Mouse (Mus musculus): ENCODE results near the gene Samm50.

The Samm50 gene

GRCm38 (mm10) chr15:84211564-84211963, 19.5 kb downstream of the Samm50 start:
- in situ Hi-C loops (cut with MseI, MboI) = no loop called here

GRCm38 (mm10) chr15:84212031-84212755, 20.2 kb downstream of the Samm50 start:
- in situ Hi-C loops (cut with MseI, MboI) = no loop called here

- in situ Hi-C loops (cut with MseI, MboI) = no loop called here
Observed at GRCm38 (mm10) chr15:84212756-84213105, 20.7 kb downstream of the Samm50 start.

GRCm38 (mm10) chr15:84213162-84213739, 21.2 kb downstream of the Samm50 start:
- in situ Hi-C loops (cut with MseI, MboI) = no loop called here

- in situ Hi-C loops (cut with MseI, MboI) = no loop called here
Observed at GRCm38 (mm10) chr15:84214476-84214875, 22.4 kb downstream of the Samm50 start.

GRCm38 (mm10) chr15:84215273-84215672, 23.2 kb downstream of the Samm50 start:
- in situ Hi-C loops (cut with MseI, MboI) = no loop called here

GRCm38 (mm10) chr15:84216026-84216425, 24.0 kb downstream of the Samm50 start:
- in situ Hi-C loops (cut with MseI, MboI) = no loop called here

GRCm38 (mm10) chr15:84216461-84217084, 24.5 kb downstream of the Samm50 start:
- in situ Hi-C loops (cut with MseI, MboI) = no loop called here

- in situ Hi-C loops (cut with MseI, MboI) = no loop called here
Observed at GRCm38 (mm10) chr15:84217969-84218782, 26.1 kb downstream of the Samm50 start.

GRCm38 (mm10) chr15:84218783-84219271, 26.8 kb downstream of the Samm50 start:
- in situ Hi-C loops (cut with MseI, MboI) = no loop called here

GRCm38 (mm10) chr15:84221539-84221938, 29.5 kb downstream of the Samm50 start:
- in situ Hi-C loops (cut with MseI, MboI) = no loop called here

GRCm38 (mm10) chr15:84223423-84223822, 31.4 kb downstream of the Samm50 start:
- in situ Hi-C loops (cut with MseI, MboI) = no loop called here

- in situ Hi-C loops (cut with MseI, MboI) = no loop called here
Observed at GRCm38 (mm10) chr15:84224779-84225178, 32.7 kb downstream of the Samm50 start.

GRCm38 (mm10) chr15:84226918-84227317, 34.9 kb downstream of the Samm50 start:
- in situ Hi-C loops (cut with MseI, MboI) = no loop called here

- in situ Hi-C loops (cut with MseI, MboI) = no loop called here
Observed at GRCm38 (mm10) chr15:84230661-84231060, 38.6 kb downstream of the Samm50 start.

GRCm38 (mm10) chr15:84231113-84231712, 39.2 kb downstream of the Samm50 start:
- in situ Hi-C loops (cut with MseI, MboI) = no loop called here

- in situ Hi-C loops (cut with MseI, MboI) = no loop called here
Observed at GRCm38 (mm10) chr15:84231721-84232561, 39.9 kb downstream of the Samm50 start, which contains the start of gene Parvb. TSS of gene Parvb (plus strand) at chr15:84232043.

- in situ Hi-C loops (cut with MseI, MboI) = no loop called here
Observed at GRCm38 (mm10) chr15:84232609-84233008, 40.6 kb downstream of the Samm50 start.

- in situ Hi-C loops (cut with MseI, MboI) = no loop called here
Observed at GRCm38 (mm10) chr15:84234794-84235581, 42.9 kb downstream of the Samm50 start.

- in situ Hi-C loops (cut with MseI, MboI) = no loop called here
Observed at GRCm38 (mm10) chr15:84235646-84236045, 43.6 kb downstream of the Samm50 start.

Data from mouse trophoblast stem cell (cell line).